Mouse (Mus musculus) liver, adult 2 months (tissue): ENCODE measurements around the gene Noxred1. TPM values are rescaled to one million over a fixed set of nuclear protein-coding genes. Genes with fewer than 3 reads are reported as not detected.
"Not testable (repeated sequence)": the region's sequence is repeated elsewhere in the genome, so short reads cannot be mapped to it uniquely, and the experiment has no call there.

Experiments
- DNase-seq: peaks from one replicate; pipeline ENCODE4 v3.0.0-alpha.2; 2011; ENCODE audit warnings: low read depth, low spot score; ENCODE audit errors: extremely low read depth
- H3K27ac ChIP-seq: fragments of 200-500 bp; replicated peaks from 2 replicates; pipeline ENCODE4 v1.5.1; 2012; ENCODE audit warnings: low read depth, mild to moderate bottlenecking, control low read depth, inconsistent platforms, low read length; ENCODE audit not compliant: insufficient read depth
- H3K27me3 ChIP-seq: fragments of 200-500 bp; 2 replicates; pipeline ENCODE4 v1.6.1; 2012; ENCODE audit warnings: mild to moderate bottlenecking, moderate library complexity, low read length, inconsistent platforms; ENCODE audit not compliant: control insufficient read depth, insufficient read depth
- H3K36me3 ChIP-seq: fragments of 200-500 bp; 2 replicates; pipeline ENCODE4 v1.6.1; 2012; ENCODE audit warnings: low read length, inconsistent platforms; ENCODE audit not compliant: control insufficient read depth, insufficient read depth
- H3K4me1 ChIP-seq: fragments of 200-500 bp; 2 replicates; pipeline ENCODE4 v1.6.1; 2011; ENCODE audit warnings: low read length; ENCODE audit not compliant: control insufficient read depth, insufficient read depth
- H3K4me3 ChIP-seq: fragments of 200-500 bp; 2 replicates; pipeline ENCODE4 v1.5.1; 2011; ENCODE audit warnings: low read depth, mild to moderate bottlenecking, control low read depth, low read length, moderate library complexity; ENCODE audit not compliant: insufficient read depth
- H3K79me2 ChIP-seq: fragments of 200-500 bp; 2 replicates; pipeline ENCODE4 v1.6.1; 2012; ENCODE audit warnings: inconsistent platforms, mild to moderate bottlenecking, low read length, moderate library complexity; ENCODE audit not compliant: control insufficient read depth, insufficient read depth
- H3K9ac ChIP-seq: fragments of 200-500 bp; 2 replicates; pipeline ENCODE4 v1.6.1; 2012; ENCODE audit warnings: low read depth, mild to moderate bottlenecking, control low read depth, inconsistent platforms, low read length
- CTCF ChIP-seq: fragments of 200-500 bp; IDR thresholded peaks from 2 replicates; pipeline ENCODE4 v1.5.1; 2011; ENCODE audit warnings: low read depth, low read length, control low read depth
- POLR2A ChIP-seq: fragments of 200-500 bp; IDR thresholded peaks from 2 replicates; pipeline ENCODE4 v1.6.1; 2011; ENCODE audit warnings: low read length, control low read depth; ENCODE audit not compliant: insufficient read depth; ENCODE audit errors: extremely low read depth
- WGBS: fragments of 180-500 bp; shearing (Covaris S2); methylation state at CpG from one replicate; pipeline ENCODE4 v1.1.7; 2018; 5-methylcytosine and 5-hydroxymethylcytosine counted together
- polyA plus RNA-seq: library from polyadenylated mRNA; depleted of rRNA; stranded (reverse); fragments of >200 nt; gene quantifications from 2 replicates; pipeline ENCODE4 v1.2.3, GENCODE M21; 2012
- total RNA-seq: library from RNA; depleted of rRNA; stranded (reverse); fragments of >200 nt; gene quantifications from 2 replicates; pipeline ENCODE4 v1.2.3, GENCODE M21; 2014

Gene Noxred1
- total and polyA plus RNA-seq, 2 experiments, result 0.23 TPM; not detected in 1

DNA sequence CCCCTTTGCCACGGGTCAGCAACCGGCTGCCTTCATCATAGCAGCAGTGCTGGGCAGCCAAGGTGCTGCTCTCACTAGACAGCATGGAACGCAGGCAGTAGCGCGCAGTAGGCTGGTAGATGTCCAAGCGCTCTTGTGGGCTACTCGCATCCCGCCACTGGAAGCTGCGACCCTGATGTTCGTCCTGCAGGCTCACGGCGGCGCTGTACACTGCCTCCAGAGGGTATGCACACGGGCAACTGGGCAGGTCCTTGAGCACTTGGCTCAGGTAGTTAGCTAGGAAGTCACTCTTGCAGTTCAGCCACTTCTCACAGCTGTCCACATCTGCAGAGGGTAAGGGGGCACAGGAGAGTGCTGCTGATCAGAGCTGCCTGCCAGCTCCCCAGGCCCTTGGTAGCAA, 41.3 kb upstream of the Noxred1 start:
- Histone ChIP-seq H3K27ac (no peak overlapping the region), H3K4me1 (no peaks in the 10 kb centered on the region), H3K27me3 (no peaks in the 10 kb centered on the region), H3K9ac (no peak overlapping the region; the same call in 1 of the 2 replicates), H3K79me2 (no peaks in the 10 kb centered on the region), H3K36me3 (peaks cover 14% of the 10 kb centered on the region), H3K4me3 (no peak overlapping the region)
- DNase-seq, result no peak
- WGBS, result 68% methylated on average over 14 of the region's 14 CpGs
- TF ChIP-seq POLR2A, result no peak
- no peak for TF ChIP-seq CTCF

DNA sequence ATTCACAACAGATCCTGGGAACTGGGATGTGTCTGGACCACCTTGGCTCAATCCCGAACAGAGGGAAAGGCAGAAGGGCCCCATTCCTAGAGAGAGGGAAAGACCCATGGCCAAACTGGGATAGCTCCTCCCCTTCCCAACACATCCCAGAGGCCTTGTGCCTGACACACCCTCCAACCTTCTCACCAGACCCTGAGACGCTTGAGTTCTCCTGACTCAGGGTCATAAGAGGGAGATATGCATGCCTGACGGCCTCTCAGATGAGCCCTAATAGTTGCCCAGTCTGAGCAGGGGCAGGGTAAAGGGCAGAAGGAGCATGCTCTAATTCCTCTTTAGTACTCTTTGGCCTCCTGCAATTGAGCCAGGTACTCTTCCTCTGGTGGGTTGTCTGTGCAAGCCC, 40.8 kb upstream of the Noxred1 start:
- 74% methylated on average over 3 of the region's 3 CpGs for WGBS
- no peak overlapping the region for H3K4me3 ChIP-seq
- TF ChIP-seq CTCF (no peak), POLR2A (no peak)
- no peak overlapping the region for H3K9ac ChIP-seq
- H3K36me3 ChIP-seq, result peaks cover 18% of the 10 kb centered on the region
- no peaks in the 10 kb centered on the region for H3K27me3 ChIP-seq
- H3K4me1 ChIP-seq, result no peaks in the 10 kb centered on the region
- H3K27ac ChIP-seq, result no peak overlapping the region
- DNase-seq, result no peak
- no peaks in the 10 kb centered on the region for H3K79me2 ChIP-seq

DNA sequence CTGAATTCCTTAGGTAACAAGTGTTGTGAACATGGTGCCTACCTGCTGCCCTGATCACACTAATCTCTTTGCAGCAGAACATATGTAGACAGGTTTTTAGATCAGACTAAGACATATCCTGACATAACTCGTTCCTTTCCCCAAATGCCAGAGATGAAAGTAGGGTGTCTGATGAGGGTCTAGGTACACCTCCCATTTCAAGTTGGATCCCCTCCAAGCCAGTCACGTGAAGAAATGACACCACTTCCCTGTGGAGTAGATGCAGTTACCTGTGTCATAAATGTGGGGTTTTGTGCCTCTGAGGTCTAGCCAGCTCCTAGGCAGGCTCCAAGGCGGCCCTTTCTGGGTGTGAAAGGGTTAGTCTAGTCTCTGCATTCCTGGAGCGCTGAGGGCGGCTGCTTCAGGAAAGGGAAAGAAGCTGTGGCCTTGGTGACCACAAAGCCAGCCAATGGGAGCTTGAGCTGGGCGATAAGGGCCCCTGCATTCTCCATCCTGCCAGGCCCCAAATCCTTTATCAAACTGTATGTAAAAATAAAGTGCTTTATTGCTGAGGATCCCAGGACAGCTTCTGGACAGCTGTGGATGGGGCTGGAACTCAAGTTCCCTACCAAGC, 39.7 kb upstream of the Noxred1 start:
- TF ChIP-seq POLR2A (no peak), CTCF (no peak)
- no peak overlapping the region for H3K4me3 ChIP-seq
- H3K27me3 ChIP-seq, result no peaks in the 10 kb centered on the region
- peaks cover 23% of the 10 kb centered on the region for H3K36me3 ChIP-seq
- no peaks in the 10 kb centered on the region for H3K4me1 ChIP-seq
- no peak overlapping the region for H3K27ac ChIP-seq
- DNase-seq, result no peak
- H3K9ac ChIP-seq, result no peak overlapping the region
- H3K79me2 ChIP-seq, result no peaks in the 10 kb centered on the region
- WGBS, result 44% methylated on average over 6 of the region's 6 CpGs

DNA sequence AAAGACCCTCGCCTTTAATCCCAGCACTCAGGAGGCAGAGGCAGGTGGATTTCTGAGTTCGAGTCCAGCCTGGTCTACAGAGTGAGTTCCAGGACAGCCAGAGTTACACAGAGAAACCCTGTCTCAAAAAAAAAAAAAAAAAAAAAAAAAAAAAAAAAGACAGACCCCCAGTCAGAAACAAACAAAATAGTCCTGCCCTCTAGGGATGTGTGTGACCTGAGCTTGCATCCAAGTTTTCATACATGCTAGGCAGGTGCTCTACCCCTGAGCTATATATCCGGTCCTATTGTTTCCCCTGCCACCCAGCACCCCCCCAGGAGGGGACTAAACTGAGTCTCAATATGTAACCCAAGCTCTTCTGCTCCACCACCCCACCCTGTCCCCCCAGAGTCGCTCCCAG, 38.7 kb upstream of the Noxred1 start:
- not testable (repeated sequence) for H3K27me3 ChIP-seq, DNase-seq, H3K9ac ChIP-seq, H3K27ac ChIP-seq, H3K79me2 ChIP-seq, H3K4me3 ChIP-seq, H3K4me1 ChIP-seq
- 94% methylated on average over 4 of the region's 4 CpGs for WGBS
- H3K36me3 ChIP-seq, result peaks cover 33% of the 10 kb centered on the region

DNA sequence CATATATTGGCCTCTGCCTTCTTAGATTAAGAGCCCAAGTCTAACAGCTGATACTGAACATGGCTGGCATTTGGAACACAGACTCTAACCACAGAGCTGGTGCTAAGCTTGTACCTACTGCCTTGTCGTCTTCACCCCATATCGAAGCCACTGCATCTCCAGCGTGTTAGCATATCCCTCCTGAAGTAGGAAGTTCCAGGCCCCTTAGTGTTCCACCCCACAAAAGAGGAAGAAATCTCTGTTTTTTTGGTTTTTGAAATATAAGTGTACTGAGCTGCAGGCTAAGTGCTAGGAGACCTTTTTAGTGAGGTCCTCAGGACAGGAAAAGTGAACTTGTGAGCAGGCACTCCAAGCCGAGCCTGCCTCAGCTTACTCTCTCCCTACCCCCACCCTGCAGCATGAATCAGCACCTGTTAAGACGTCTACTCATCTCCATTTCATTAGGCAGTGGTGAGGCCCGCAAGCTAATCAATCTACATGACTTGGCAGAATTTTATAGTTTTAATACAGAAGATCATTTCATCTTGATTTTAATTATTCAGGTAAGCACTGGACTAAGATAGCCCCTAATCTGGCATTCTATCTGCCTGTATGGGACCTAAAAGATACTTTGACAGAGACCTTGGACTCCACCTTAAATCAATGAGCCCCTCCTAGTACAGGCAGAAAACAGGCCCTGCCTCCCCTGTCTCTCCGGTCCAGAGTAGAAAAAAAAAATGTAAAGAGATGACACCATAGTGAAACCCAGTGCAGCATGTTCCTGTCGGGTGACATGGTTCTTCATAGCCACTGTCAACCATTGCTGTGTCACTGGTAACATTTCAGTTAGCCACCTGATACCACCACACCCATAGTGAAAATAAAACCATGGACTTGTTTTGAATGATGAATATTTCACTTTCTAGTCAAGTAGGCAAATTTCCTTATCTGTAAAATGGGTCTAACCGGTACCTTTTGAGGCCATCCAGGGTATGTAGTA, 36.6 kb upstream of the Noxred1 start:
- Histone ChIP-seq H3K27ac (no peak overlapping the region), H3K79me2 (no peaks in the 10 kb centered on the region), H3K4me1 (no peaks in the 10 kb centered on the region), H3K9ac (no peak overlapping the region), H3K27me3 (no peaks in the 10 kb centered on the region), H3K4me3 (no peak overlapping the region), H3K36me3 (peaks cover 52% of the 10 kb centered on the region)
- no peak for TF ChIP-seq CTCF
- TF ChIP-seq POLR2A, result no peak
- DNase-seq, result no peak
- 79% methylated on average over 9 of the region's 9 CpGs for WGBS

DNA sequence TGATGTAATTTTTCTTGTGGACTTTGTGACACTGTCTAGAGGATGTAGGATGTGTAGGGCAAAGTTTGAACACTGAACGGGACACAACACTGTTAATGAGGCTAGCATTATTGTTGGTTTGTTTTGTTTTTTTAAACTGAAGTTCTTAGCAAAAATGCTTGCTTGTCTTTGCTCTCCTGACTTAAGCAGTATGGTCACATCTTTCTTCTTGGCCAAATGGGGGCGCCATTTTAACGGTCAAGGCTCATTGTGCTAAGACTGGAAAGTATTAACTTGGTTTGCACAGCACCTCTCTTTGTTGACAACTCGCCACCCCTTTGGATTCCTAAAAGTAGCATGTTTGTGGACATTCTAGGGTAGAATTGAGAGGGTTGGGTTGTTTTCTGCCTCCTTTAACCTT, 29.1 kb upstream of the Noxred1 start:
- Histone ChIP-seq H3K4me1 (peaks cover 8% of the 10 kb centered on the region; the same call in 1 of the 2 replicates), H3K36me3 (peaks cover 38% of the 10 kb centered on the region), H3K27me3 (no peaks in the 10 kb centered on the region), H3K9ac (no peak overlapping the region), H3K27ac (no peak overlapping the region), H3K79me2 (no peaks in the 10 kb centered on the region; the same call in 1 of the 2 replicates), H3K4me3 (no peak overlapping the region; the same call in 1 of the 2 replicates)
- 9% methylated on average over 4 of the region's 4 CpGs for WGBS
- TF ChIP-seq CTCF, result peak; percentile 27; the same call in 1 of the 2 replicates
- TF ChIP-seq POLR2A, result no peak
- peak; percentile 36 for DNase-seq
